Mouse (Mus musculus): ENCODE data around the gene Wwp2.

Wwp2 gene

GRCm38 (mm10) chr8:107435962-107436831 is at the start of gene Wwp2:
Gene Wwp2 (plus strand): TSS chr8:107436365.
- peak; percentile 80 to 87 for DNase-seq (ENCODE audit: low spot score in 2 of 2)

- DNase-seq (ENCODE audit: low spot score in 2 of 2) = peak in 1 of 2 experiments; percentile 8
Observed at GRCm38 (mm10) chr8:107386642-107387041, 49.5 kb upstream of the Wwp2 start.

GRCm38 (mm10) chr8:107387861-107388260 is 48.3 kb upstream of the Wwp2 start:
- DNase-seq (ENCODE audit: low spot score in 2 of 2) = peak in 1 of 2 experiments; percentile 2

GRCm38 (mm10) chr8:107389557-107389956 is 46.6 kb upstream of the Wwp2 start:
- no peak for DNase-seq (ENCODE audit: low spot score in 2 of 2)

GRCm38 (mm10) chr8:107390476-107391135 is 45.6 kb upstream of the Wwp2 start:
- no peak for DNase-seq (ENCODE audit: low spot score in 2 of 2)

GRCm38 (mm10) chr8:107391136-107391516 is 45.0 kb upstream of the Wwp2 start:
- no peak for DNase-seq (ENCODE audit: low spot score in 2 of 2)

GRCm38 (mm10) chr8:107395397-107395796 is 40.8 kb upstream of the Wwp2 start:
- DNase-seq (ENCODE audit: low spot score in 2 of 2) = no peak

GRCm38 (mm10) chr8:107396106-107396670 is 40.0 kb upstream of the Wwp2 start:
- no peak for DNase-seq (ENCODE audit: low spot score in 2 of 2)

- no peak for DNase-seq (ENCODE audit: low spot score in 2 of 2)
Observed at GRCm38 (mm10) chr8:107397665-107398064, 38.5 kb upstream of the Wwp2 start.

GRCm38 (mm10) chr8:107399495-107399894 is 36.7 kb upstream of the Wwp2 start:
- DNase-seq (ENCODE audit: low spot score in 2 of 2) = no peak

GRCm38 (mm10) chr8:107401866-107402265 is 34.3 kb upstream of the Wwp2 start:
- DNase-seq (ENCODE audit: low spot score in 2 of 2) = no peak

GRCm38 (mm10) chr8:107403038-107403781 is 33.0 kb upstream of the Wwp2 start, which contains the start of gene Nqo1:
Gene Nqo1 (minus strand): TSS chr8:107403206.
- peak; percentile 20 to 21 for DNase-seq (ENCODE audit: low spot score in 2 of 2)

GRCm38 (mm10) chr8:107404057-107404456 is 32.1 kb upstream of the Wwp2 start:
- no peak for DNase-seq (ENCODE audit: low spot score in 2 of 2)

- no peak for DNase-seq (ENCODE audit: low spot score in 2 of 2)
Observed at GRCm38 (mm10) chr8:107405935-107406334, 30.2 kb upstream of the Wwp2 start.

- no peak for DNase-seq (ENCODE audit: low spot score in 2 of 2)
Observed at GRCm38 (mm10) chr8:107411391-107411790, 24.8 kb upstream of the Wwp2 start.

GRCm38 (mm10) chr8:107412552-107412951 is 23.6 kb upstream of the Wwp2 start:
- no peak for DNase-seq (ENCODE audit: low spot score in 2 of 2)

- no peak for DNase-seq (ENCODE audit: low spot score in 2 of 2)
Observed at GRCm38 (mm10) chr8:107413881-107414280, 22.3 kb upstream of the Wwp2 start.

GRCm38 (mm10) chr8:107417001-107417400 is 19.2 kb upstream of the Wwp2 start:
- DNase-seq (ENCODE audit: low spot score in 2 of 2) = no peak

GRCm38 (mm10) chr8:107424176-107424575 is 12.0 kb upstream of the Wwp2 start:
- no peak for DNase-seq (ENCODE audit: low spot score in 2 of 2)

GRCm38 (mm10) chr8:107424597-107425229 is 11.5 kb upstream of the Wwp2 start, which contains the start of gene Nob1:
Gene Nob1 (minus strand): TSS chr8:107425051.
- DNase-seq (ENCODE audit: low spot score in 2 of 2) = peak; percentile 94 to 97

- no peak for DNase-seq (ENCODE audit: low spot score in 2 of 2)
Observed at GRCm38 (mm10) chr8:107425230-107425597, 11.0 kb upstream of the Wwp2 start.

Data from natural killer cell, adult 2 months (primary cell).